Mouse (Mus musculus): ENCODE data around the gene Tppp3. TPM values are rescaled to one million over a fixed set of nuclear protein-coding genes. Genes with fewer than 3 reads are reported as not detected.

Gene Tppp3
- polyA plus RNA-seq, 1 experiment from 2014 or later, result 28.4 TPM

DNA sequence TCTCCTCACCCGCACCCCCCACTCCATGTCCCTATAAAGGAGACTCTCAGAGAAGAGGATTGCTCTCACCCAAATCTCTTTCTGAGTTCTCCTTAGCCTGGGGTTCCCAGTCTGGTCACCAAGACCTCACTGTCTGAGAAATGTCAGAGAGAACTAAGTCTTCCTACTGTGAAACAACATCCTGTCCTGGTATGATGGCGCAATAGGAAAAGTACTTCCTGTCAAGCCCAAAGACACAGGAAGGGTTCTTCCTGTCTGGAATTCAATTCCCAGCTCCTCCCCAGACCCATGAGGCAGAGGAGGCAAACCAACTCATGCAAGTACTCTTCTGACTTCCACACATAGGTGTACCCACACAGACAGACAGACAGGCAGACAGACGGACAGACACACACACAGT is 33.3 kb upstream of the Tppp3 start:
- no peak for DNase-seq (ENCODE audit: low spot score)
- H3K27ac ChIP-seq, result peak overlapping the region; percentile 29; the same call in 1 of the 2 replicates
- 89% methylated on average over 3 of the region's 3 CpGs for WGBS
- H3K36me3 ChIP-seq, result no peaks in the 10 kb centered on the region
- H3K4me1 ChIP-seq, result peaks cover 15% of the 10 kb centered on the region
- H3K27me3 ChIP-seq (ENCODE audit: insufficient read depth, poor library complexity, severe bottlenecking), result no peaks in the 10 kb centered on the region
- H3K4me3 ChIP-seq, result no peak overlapping the region
- H3K9me3 ChIP-seq, result no peaks in the 10 kb centered on the region

DNA sequence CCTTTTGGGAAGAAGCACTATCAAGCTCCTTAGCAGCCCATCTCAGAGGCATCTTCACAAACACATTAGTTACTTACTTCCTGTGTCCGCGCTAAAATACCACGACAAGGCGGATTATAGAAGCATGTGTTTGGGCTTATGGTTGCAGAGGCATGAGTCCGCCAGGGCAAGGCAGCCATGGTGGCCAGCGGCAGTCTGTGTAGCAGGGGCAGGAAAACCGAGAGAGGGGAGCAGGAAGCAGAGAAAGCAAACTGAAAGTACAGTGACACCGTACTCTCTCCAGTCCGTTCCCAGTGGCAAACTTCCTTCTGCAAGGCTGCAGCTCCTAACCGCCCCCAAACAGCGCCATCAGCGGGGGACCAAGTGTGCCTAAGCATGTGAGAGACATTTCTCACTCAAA is 28.5 kb upstream of the Tppp3 start:
- 59% methylated on average over 12 of the region's 12 CpGs for WGBS
- H3K9me3 ChIP-seq, result no peaks in the 10 kb centered on the region
- H3K4me3 ChIP-seq, result no peak overlapping the region
- no peaks in the 10 kb centered on the region for H3K36me3 ChIP-seq
- DNase-seq (ENCODE audit: low spot score), result no peak
- no peak overlapping the region for H3K27ac ChIP-seq
- no peaks in the 10 kb centered on the region for H3K27me3 ChIP-seq (ENCODE audit: insufficient read depth, poor library complexity, severe bottlenecking)
- H3K4me1 ChIP-seq, result peaks cover 11% of the 10 kb centered on the region

DNA sequence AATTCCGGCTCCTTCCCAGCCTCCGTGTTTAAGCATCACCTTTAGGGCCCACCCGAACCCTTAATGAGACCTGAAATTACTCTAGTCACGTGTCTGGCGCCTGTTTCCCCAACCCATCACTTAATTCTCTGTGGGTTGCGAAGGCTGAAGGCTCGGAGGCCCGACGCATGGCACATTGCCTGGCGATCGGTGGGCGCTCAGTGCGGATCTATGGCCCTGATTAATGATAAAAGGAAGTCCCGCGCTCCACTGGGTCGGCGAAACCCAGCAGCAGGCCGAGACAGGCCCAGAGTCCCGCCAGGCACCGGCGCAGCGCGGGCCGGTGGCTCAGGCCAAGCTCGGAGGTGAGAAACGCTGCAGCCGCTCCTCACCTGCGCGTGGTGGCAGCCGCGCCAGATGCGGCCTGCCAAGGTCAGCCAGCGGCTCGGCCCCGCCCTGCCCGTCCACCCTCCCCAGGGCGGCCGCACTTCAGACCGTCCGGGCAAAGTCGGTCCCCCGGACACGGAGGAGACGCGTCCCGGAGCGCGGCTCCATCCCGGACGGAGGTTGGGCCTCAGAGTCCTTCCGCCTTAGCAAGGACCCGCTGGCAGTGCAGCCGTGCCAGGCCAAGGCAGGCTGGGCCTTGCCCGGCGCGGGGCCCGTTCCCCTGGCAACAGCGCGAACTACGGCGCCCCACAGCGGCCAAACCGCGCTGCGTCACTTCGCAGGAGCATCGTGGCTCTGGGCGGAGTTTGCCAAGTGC is 25.3 kb upstream of the Tppp3 start, which contains the start of gene Zdhhc1:
TSS of gene Zdhhc1 (minus strand) at position 464 of the 742 bp plus-strand sequence.
- peak within 1 kb of the TSS; percentile 80 for H3K4me3 ChIP-seq
- no peaks in the 10 kb centered on the region for H3K9me3 ChIP-seq
- H3K27me3 ChIP-seq (ENCODE audit: insufficient read depth, poor library complexity, severe bottlenecking), result no peaks in the 10 kb centered on the region
- under 1% methylated on average over 68 of the region's 68 CpGs for WGBS
- peak; percentile 91 for DNase-seq (ENCODE audit: low spot score)
- H3K27ac ChIP-seq, result peak within 1 kb of the TSS; percentile 92
- H3K36me3 ChIP-seq, result no peaks in the 10 kb centered on the region
- H3K4me1 ChIP-seq, result peaks cover 13% of the 10 kb centered on the region

DNA sequence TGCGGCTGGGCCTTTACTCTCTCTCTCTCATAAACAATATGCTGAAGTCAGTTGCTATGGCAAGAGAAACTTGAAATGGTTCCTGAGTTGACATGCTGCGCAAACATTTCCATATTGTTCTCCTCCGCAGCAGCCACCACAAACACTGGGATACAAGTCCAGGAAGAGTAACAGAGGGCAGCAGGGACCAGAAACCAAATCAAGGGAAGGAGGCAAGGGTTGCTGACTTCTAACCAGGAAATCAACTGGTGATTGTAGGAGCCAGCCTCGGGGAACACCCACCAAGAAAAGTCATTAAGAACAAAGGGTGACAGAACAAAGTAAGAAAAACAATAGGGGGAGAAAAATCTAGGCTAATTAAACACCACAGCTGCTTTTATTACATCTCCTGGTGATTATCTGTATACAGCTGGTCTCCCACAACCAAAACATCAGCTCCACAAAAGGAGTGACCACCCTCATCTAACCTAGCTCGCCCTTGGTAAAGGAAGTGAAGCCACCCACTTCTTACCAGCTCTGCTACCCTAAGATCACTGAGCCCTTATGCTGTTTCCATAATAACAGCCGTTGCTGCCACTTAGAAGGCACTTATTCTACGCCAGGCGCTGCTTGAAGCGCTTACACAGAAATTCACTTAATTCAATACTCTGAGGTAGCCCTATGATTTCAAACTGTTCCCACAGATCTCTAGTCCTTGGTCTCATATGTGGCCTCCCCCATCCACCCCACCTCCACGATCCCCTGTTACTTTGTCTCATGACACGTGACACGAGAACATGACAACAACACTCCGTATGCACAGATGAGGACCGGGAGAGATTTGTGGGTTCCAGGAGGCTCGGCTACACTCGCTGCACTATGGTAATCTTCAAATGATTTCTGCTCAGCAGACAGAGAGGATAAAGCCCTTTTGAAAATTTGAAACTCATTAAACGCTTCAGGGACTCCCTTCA is 24.3 kb upstream of the Tppp3 start:
- 47% methylated on average over 17 of the region's 17 CpGs for WGBS
- no peak for DNase-seq (ENCODE audit: low spot score)

DNA sequence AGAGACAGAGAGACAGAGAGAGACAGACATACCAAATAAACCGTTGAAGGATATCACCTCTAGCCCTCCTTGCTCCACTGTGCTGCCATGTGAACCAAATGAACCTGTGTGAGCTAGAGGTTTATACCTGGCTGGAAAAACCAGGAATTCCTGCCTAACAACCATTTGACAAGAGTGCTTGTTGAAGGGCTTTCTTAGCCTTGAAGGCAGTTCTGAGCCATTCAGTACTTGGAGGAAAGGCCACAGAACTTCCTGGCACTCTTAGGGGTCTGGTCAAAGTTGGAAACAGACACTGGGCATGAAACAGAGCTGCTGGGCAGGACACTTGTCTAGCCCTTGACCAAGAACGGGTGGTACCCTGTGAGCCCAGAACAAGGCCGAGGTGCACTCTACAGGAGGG is 23.2 kb upstream of the Tppp3 start:
- H3K36me3 ChIP-seq, result no peaks in the 10 kb centered on the region
- no peaks in the 10 kb centered on the region for H3K27me3 ChIP-seq (ENCODE audit: insufficient read depth, poor library complexity, severe bottlenecking)
- peaks cover 26% of the 10 kb centered on the region for H3K4me1 ChIP-seq
- WGBS, result 76% methylated on average over 3 of the region's 3 CpGs
- no peaks in the 10 kb centered on the region for H3K9me3 ChIP-seq
- no peak overlapping the region for H3K27ac ChIP-seq
- DNase-seq (ENCODE audit: low spot score), result no peak
- H3K4me3 ChIP-seq, result no peak overlapping the region

More for the DNA sequence above, 24.3 kb upstream of the Tppp3 start:
- Histone ChIP-seq H3K27me3 (ENCODE audit: insufficient read depth, poor library complexity, severe bottlenecking) (no peaks in the 10 kb centered on the region), H3K9me3 (no peaks in the 10 kb centered on the region), H3K4me3 (peak overlapping the region; percentile 80), H3K36me3 (no peaks in the 10 kb centered on the region), H3K4me1 (peaks cover 23% of the 10 kb centered on the region), H3K27ac (peak overlapping the region; percentile 92)

DNA sequence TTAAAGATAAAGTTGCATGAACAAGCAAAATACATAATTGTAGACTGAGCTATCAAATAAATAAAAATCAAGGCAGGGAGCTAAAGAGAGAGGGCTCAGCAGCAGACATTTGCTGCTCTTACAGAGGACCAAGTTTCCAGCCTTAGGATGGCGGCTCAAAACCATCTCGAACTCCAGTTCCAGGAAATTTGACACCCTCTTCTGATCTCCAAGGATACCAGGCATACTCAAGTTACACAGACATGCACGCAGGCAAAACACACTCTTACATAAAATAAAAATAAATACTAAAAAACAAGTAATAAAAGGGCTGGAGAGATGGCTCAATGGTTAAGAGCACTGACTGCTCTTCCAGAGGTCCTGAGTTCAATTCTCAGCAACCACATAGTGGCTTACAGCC is 22.2 kb upstream of the Tppp3 start:
- H3K4me3 ChIP-seq, result no peak overlapping the region
- WGBS, result 37% methylated on average over 3 of the region's 3 CpGs
- no peak for DNase-seq (ENCODE audit: low spot score)

DNA sequence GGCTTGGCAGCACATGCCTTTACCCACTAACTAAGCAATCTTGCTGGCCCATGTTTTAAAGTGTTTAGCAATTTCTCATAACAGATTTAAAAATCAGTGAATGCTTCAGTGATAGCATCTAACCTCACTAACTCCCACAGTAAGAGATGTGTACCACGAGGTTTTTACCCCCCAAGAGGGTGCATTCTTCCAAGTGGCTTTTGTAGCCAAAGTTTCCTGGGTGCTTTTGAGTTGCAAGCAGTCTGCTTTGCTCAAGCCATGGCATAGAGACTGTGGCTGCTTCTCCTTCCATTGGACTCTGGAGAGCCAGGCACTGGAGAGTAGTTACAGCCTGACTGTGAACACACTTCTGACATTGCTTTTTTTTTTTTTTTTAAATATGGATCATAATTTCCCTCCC is 18.0 kb upstream of the Tppp3 start:
- Histone ChIP-seq H3K36me3 (0 out of 2 replicates have a peak, but pooled peaks cover 5% of the 10 kb centered on the region), H3K4me3 (no peak overlapping the region), H3K9me3 (no peaks in the 10 kb centered on the region), H3K27me3 (ENCODE audit: insufficient read depth, poor library complexity, severe bottlenecking) (no peaks in the 10 kb centered on the region), H3K27ac (no peak overlapping the region), H3K4me1 (peaks cover 15% of the 10 kb centered on the region)
- DNase-seq (ENCODE audit: low spot score), result no peak
- 50% methylated on average over 1 of the region's 1 CpGs for WGBS

More for the DNA sequence above, 22.2 kb upstream of the Tppp3 start:
- H3K27ac ChIP-seq, result no peak overlapping the region
- no peaks in the 10 kb centered on the region for H3K36me3 ChIP-seq
- peaks cover 26% of the 10 kb centered on the region for H3K4me1 ChIP-seq
- H3K27me3 ChIP-seq (ENCODE audit: insufficient read depth, poor library complexity, severe bottlenecking), result no peaks in the 10 kb centered on the region
- no peaks in the 10 kb centered on the region for H3K9me3 ChIP-seq

DNA sequence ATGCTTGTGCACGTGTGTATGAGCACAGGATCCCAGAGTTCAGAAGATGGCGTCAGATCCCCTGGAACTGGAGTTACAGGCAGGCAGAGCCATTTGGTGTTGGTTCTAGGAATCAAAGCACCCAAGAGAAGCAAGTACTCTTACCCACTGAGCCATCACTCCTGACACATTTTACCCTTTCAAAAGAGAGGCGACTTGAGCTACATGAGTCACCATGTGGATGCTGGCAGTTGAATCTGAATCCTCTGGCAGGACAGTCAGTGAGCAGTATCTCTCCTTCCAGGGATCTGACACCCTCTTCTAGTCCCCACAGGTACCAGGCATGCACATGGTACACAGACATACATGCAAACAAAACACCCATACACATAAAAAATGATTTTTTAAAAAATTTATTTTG is 16.8 kb upstream of the Tppp3 start:
- H3K27me3 ChIP-seq (ENCODE audit: insufficient read depth, poor library complexity, severe bottlenecking), result no peaks in the 10 kb centered on the region
- peaks cover 25% of the 10 kb centered on the region for H3K4me1 ChIP-seq
- DNase-seq (ENCODE audit: low spot score), result no peak
- H3K27ac ChIP-seq, result no peak overlapping the region
- H3K9me3 ChIP-seq, result no peaks in the 10 kb centered on the region
- 64% methylated on average over 3 of the region's 3 CpGs for WGBS
- 0 out of 2 replicates have a peak, but pooled peaks cover 5% of the 10 kb centered on the region for H3K36me3 ChIP-seq
- no peak overlapping the region for H3K4me3 ChIP-seq

DNA sequence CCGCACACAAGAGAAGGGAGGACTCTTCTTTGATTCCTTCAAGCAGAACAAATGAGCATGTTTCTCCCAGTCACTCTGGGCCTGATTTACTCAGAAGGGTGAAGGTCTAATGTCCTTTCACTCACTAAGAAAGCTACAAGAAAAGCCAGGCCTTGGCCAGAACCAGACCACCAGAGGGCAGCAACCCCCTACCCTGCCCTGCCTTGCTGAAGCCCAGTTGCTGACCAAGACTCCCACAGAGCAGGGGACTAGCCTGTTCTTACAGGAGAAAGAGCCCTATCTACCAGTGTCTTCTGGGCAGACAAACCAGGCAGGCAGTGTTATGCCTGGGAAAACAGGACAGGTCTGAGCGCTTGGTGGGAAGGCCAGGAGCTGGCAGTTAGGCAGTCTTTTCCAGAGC is 13.1 kb upstream of the Tppp3 start:
- 0 out of 2 replicates have a peak overlapping the region, but pooled peaks have one; percentile 26 for H3K27ac ChIP-seq

DNA sequence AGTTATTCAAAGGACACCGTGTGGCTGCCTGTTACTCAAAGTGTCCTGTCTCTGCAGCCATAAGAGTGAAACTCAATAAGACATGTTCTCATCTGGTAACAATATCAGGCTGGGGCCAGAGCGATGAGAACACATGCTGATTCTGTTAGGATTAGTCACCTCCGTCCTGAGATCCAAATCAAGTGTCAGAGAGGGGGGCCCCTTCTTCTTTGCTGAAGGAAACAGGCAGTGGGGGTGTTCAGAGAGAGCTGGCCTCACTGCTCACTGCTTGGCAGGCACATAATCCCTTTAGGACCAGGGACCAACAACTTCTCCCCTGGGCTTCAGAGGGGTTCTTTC is 12.7 kb upstream of the Tppp3 start:
- Histone ChIP-seq H3K4me1 (peaks cover 30% of the 10 kb centered on the region), H3K27ac (0 out of 2 replicates have a peak overlapping the region, but pooled peaks have one; percentile 26), H3K36me3 (0 out of 2 replicates have a peak, but pooled peaks cover 5% of the 10 kb centered on the region), H3K4me3 (no peak overlapping the region), H3K9me3 (no peaks in the 10 kb centered on the region), H3K27me3 (ENCODE audit: insufficient read depth, poor library complexity, severe bottlenecking) (no peaks in the 10 kb centered on the region)
- WGBS, result 54% methylated on average over 3 of the region's 3 CpGs
- no peak for DNase-seq (ENCODE audit: low spot score)

More for the DNA sequence above, 13.1 kb upstream of the Tppp3 start:
- H3K4me3 ChIP-seq, result no peak overlapping the region
- 0 out of 2 replicates have a peak, but pooled peaks cover 5% of the 10 kb centered on the region for H3K36me3 ChIP-seq
- H3K4me1 ChIP-seq, result peaks cover 27% of the 10 kb centered on the region
- H3K9me3 ChIP-seq, result no peaks in the 10 kb centered on the region
- 26% methylated on average over 2 of the region's 2 CpGs for WGBS
- DNase-seq (ENCODE audit: low spot score), result no peak
- H3K27me3 ChIP-seq (ENCODE audit: insufficient read depth, poor library complexity, severe bottlenecking), result no peaks in the 10 kb centered on the region

DNA sequence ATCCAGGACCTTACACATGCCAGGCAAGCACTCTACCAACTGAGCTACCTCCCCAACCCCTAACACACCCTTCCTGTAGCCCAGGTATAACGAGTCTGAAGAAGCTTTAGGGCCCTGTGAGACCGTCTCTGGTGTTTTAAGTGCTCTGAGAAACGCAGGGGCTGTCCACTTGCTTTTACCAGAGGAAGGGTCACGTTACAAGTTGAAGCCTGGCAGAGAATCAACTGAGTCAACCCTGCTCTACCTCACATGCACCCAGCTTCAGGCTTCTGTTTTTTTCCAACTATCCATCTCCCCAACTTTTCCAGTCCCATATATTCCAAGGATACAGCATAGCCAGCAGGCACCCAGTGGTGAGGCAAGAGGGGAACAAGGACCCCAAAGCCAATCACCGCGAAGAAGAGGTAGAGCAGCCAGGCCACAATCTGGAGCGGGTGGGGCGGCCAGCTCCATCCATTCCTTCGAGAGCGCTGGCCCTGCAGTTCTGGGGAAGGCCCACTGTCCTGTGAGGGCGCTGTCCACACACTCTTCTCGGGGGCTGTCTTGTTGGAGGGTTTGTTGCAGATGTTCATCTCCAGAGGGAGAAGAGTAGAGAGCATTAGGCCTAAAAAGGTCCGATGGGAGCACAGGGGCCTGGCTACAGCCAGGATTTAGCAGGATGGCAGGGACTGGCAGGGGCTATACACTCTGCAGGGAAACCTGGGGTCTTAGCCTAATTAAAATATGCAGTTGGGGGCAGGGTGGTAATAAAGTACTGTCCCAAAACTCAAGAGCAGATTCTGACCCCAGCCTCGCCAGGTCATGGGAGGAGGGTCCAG is 12.1 kb upstream of the Tppp3 start:
- no peak for DNase-seq (ENCODE audit: low spot score)
- Histone ChIP-seq H3K9me3 (no peaks in the 10 kb centered on the region), H3K4me1 (peaks cover 35% of the 10 kb centered on the region), H3K4me3 (no peak overlapping the region), H3K27ac (0 out of 2 replicates have a peak overlapping the region, but pooled peaks have one; percentile 26), H3K36me3 (0 out of 2 replicates have a peak, but pooled peaks cover 8% of the 10 kb centered on the region), H3K27me3 (ENCODE audit: insufficient read depth, poor library complexity, severe bottlenecking) (no peaks in the 10 kb centered on the region)
- 28% methylated on average over 14 of the region's 14 CpGs for WGBS

DNA sequence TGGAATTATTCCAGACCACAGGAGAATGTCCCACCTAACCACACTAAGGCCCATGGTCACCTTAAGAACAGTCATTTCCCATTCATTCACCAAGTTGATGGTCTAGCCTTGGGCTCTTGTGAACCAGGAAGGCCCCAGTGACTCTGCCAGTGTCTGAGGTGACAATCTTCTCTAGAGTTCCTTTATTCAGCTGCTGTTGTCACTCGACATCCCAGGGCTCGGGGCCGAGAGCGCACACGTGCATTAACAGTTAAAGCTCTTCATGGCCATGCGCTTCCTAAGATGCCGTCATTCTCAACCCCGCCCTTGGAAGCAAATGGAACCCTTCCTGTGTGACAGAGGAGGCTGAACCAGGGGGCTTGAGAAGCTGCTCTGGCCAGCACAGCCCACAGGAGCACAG is 10.8 kb upstream of the Tppp3 start:
- Histone ChIP-seq H3K4me3 (no peak overlapping the region), H3K36me3 (0 out of 2 replicates have a peak, but pooled peaks cover 8% of the 10 kb centered on the region), H3K9me3 (no peaks in the 10 kb centered on the region), H3K27ac (0 out of 2 replicates have a peak overlapping the region, but pooled peaks have one; percentile 13), H3K27me3 (ENCODE audit: insufficient read depth, poor library complexity, severe bottlenecking) (no peaks in the 10 kb centered on the region), H3K4me1 (peaks cover 46% of the 10 kb centered on the region)
- no peak for DNase-seq (ENCODE audit: low spot score)
- 75% methylated on average over 8 of the region's 8 CpGs for WGBS

Data from heart, embryonic 10.5 days (tissue).